Mouse (Mus musculus) central nervous system, embryonic 18 days (tissue): ENCODE results near the gene Pop4. TPM values are rescaled to one million over a fixed set of nuclear protein-coding genes. Genes with fewer than 3 reads are reported as not detected.

Experiments used
- polyA plus RNA-seq: library from polyadenylated mRNA; depleted of rRNA; stranded (reverse); fragments of >200 nt; gene quantifications from 2 replicates; pipeline ENCODE4 v1.2.3, GENCODE M21; 2012; rRNA removed

The Pop4 gene
- 62.7 and 64.8 TPM in 2 replicates for polyA plus RNA-seq

DNA sequence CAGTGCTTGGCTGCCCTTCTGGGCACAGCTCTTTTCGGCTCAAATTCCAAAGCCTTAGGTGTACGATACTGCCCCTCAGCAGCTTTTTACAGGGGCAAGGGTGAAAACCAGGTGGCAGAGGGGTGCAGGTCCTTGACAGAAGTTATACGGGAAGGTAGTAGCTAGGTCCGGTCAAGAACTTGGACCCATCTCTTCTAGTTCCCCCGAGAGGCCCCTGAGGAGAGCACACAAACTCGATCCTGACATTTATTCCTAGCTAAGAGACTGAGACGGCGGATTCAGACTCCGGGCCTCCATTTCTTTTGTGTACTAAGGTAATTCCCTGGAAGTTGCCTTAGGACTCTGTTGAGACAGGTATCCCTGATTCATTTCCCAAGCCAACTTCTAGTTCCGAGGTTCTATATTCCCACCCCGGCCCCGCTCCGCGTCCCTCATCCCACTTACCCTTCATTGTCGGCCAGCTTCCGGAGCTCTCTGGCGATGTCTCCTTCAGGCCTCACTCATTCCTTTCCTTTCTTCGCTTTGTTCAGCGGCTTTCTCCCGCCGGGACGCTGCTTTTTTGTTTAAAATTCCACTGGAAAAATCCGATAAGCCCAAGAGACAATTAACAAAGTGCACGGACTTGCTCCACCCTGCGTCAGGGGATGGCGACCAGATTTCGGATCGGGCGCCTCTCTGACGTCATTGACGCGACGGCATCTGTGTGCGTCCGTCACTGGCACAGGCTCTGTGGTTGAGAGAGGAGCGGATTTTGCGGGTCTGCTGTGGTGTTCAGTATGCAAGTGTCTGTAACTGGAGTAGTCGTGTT lies at the start of gene Pop4:
Gene Pop4, minus strand, starts transcription at position 721 of the 808 bp plus-strand sequence.

DNA sequence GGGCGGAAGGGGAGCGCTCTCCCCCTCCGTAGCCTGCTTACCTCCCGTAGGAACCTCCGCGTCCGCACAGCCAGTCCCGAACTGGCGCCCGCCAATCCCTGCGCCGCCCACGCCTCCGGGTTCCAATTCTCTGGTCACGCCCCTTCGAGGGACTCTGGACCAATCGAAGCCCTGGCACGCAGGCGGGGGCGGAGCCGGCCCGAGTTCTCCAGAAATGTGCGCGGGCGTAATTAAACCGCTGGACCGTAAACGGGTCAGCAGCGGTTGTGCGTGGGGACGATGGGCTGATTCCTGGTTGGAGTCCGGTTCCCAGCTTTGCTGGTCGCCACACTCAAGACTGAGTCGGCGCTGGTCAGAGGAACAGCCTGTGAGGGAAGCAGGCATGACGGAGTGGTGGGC lies 43.3 kb downstream of the Pop4 start, which contains the start of gene Plekhf1:
Gene Plekhf1, minus strand, starts transcription at position 117 of the 399 bp plus-strand sequence.

Other genes with a start within 250 kb of the Pop4 start
- 26.9 and 29.4 TPM in 2 replicates for gene Uri1, start 247.9 kb downstream of the Pop4 start, polyA plus RNA-seq
- 10.2 and 12.0 TPM in 2 replicates for gene Ccne1, start 163.9 kb downstream of the Pop4 start, polyA plus RNA-seq
- 20.1 and 22.2 TPM in 2 replicates for gene 1600014C10Rik, start 88.2 kb downstream of the Pop4 start, polyA plus RNA-seq
- 0.47 and 0.75 TPM in 2 replicates for gene Plekhf1, start 43.4 kb downstream of the Pop4 start, polyA plus RNA-seq